Mouse (Mus musculus): ENCODE results near the gene Cd276.

Gene Cd276

DNA sequence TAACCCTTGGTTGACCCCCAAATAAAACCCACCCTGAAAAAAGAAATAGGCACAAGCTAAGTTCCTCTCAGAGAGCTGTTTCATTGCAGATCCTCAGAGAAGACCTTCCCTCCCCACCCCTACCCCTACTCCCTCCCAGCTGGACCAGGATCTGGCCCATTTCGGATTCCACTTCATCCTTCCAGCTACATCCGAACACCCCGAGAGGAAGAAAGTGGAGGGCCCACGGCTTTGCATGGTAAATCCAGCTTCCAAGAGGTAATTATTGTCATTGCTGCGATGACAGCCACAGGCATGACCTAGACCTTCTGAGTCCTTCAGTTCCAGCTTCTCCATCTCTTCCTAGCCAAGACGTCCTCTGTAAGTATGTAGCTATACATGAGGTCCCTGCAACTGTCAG, 4.3 kb downstream of the Cd276 start:
- DNase-seq, result no peak

DNA sequence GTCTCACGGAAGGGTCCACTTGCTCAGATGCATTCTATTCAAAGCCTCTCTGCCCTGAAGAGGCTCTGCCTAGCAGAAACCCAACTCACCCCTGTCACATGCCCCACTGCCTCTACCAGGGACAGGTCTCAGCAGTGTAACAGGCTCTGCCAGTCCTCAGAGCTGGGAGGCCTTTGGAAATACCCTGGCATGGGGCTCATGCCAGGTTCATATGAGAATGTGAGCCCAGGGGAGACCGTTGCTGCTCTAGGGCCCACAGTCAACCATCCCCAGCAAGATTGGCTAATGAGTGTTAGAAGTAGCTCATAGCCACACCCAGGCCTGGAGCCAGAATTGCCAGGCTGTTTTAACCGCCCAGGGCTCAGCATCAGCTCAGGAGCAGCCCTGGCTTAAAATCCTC, 5.5 kb downstream of the Cd276 start:
- peak; percentile 46 to 56 for DNase-seq

GRCm38 (mm10) chr9:58548897-58549296, 6.3 kb downstream of the Cd276 start:
- no peak for DNase-seq

- peak; percentile 82 to 85 for DNase-seq
Observed at GRCm38 (mm10) chr9:58546630-58547360, 8.4 kb downstream of the Cd276 start.

GRCm38 (mm10) chr9:58545428-58545827, 9.8 kb downstream of the Cd276 start:
- no peak for DNase-seq

DNA sequence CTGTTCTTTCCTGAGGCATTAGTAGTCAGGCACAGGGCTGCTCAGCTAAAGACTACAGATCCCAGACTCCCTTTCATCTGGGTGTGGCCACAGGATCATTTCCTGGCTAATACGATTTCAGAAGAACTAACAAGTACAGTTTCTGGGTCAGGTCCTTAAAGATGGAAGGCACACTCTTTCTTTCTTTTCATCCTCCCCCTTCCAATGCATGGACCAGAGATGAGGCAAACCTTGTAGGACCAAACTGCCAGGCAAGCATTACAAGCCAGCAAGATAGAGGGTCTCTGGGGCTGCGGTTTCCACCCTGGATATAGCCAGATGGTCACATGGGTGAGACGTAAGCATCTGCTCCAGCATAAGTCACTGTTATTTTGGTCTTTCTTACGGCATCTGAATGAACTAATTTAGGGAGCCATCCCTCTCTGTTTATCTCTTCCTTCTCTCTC, 10.3 kb downstream of the Cd276 start:
- DNase-seq, result peak in 1 of 2 experiments; percentile 50

DNA sequence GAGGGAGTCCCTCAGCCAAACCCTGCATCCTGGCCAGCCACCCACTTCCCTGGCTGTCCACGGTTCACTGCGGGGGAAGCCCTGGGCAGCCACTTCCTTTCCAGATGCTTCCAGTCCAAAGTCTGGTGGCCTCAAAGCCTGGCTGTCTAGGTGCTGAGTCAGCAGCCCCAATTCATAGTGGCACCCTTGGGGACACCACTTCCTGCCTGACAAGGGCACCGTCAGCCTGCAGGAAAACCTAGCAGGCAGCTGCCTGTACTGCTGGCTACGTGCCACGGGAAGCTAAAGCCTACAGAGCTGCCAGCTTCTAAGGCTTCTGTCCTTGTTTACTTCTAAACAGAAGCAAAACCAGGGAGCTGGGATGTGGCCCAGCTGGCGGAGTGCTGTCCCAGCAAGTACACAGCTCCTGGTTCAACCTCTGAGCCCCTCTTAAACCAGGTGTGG, 13.3 kb downstream of the Cd276 start:
- peak; percentile 67 to 81 for DNase-seq

DNA sequence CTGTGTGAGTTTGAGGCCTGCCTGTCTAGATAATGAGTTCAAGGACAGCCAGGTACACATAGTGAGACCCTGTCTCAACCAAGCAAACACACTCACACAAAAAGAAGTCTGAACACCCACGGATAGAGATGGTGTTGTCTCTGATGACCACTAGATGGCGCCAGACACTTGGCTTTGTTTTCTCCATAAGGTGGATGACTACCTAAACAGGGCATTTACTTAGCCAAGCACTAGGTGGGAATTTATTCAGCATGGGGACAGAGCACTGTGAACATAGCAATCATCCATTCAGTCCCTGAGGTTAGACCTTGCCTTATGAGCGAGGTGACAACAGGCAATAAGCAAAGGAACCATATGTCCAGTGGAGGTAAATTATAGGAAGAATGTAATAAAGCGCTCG, 15.4 kb downstream of the Cd276 start:
- peak; percentile 80 to 82 for DNase-seq

DNA sequence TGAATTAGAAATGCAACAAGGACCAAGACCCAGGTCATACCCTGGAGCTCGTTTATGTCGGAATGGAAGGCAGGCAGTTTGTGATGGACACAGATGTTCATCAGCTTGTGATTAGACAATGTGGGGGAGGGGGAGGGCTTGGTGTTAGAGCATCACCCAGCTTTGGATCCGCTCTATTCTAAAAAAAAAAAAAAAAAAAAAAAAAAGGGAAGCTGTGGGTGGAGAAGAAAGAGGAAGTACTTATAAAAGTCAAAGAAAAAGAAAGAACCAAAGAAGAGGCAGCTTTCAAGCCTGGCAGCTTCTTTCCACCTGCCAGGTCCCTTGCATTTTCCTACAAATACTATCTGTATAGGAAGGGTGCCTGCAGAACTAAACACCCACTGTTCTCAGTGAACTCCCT, 17.5 kb downstream of the Cd276 start:
- no peak for DNase-seq

GRCm38 (mm10) chr9:58535447-58536134, 19.6 kb downstream of the Cd276 start:
- peak; percentile 61 to 62 for DNase-seq

- DNase-seq, result peak; percentile 78 to 84
Observed at GRCm38 (mm10) chr9:58534766-58535165, 20.5 kb downstream of the Cd276 start.

GRCm38 (mm10) chr9:58533322-58533721, 21.9 kb downstream of the Cd276 start:
- DNase-seq, result peak; percentile 82 to 83

DNA sequence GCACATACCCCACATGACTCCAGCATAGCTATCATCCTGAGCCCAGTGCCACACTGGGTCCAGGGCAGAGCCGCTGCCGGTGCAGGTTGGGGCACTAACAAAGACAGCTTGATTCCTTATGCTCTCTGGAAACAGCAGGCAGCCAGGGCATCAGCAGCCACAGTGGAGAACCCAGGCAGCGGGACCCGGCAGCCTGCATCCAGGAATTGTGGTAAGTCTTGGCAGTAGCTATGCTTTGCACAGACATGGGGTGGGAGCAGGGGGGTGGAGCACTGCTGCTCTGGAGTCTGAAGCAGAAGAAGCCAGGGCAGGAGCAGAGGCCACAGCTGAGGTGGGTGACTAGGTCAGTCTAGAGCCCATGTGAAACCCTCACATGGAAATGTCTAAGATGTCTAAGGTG, 23.0 kb downstream of the Cd276 start:
- peak in 1 of 2 experiments; percentile 45 for DNase-seq

DNA sequence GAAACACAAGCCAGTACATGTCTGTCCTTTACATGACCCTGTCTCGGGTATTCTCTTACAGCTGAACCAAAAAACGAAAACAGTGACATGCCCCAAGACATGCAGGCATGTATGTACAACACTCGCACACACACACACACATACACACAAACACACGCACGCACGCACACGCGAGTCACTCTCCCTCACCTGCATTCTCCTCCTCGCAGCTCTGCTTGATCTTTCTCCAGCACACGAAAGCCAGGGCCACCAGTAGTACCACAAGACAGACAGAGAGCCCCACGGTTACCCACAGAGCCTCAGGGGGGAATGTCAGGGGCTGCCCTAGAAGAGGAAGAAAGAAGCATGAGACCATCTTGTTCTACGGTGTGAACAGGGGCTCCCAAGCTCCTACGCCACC, 24.8 kb downstream of the Cd276 start:
- DNase-seq, result no peak

GRCm38 (mm10) chr9:58527841-58528240, 27.4 kb downstream of the Cd276 start:
- no peak for DNase-seq

DNA sequence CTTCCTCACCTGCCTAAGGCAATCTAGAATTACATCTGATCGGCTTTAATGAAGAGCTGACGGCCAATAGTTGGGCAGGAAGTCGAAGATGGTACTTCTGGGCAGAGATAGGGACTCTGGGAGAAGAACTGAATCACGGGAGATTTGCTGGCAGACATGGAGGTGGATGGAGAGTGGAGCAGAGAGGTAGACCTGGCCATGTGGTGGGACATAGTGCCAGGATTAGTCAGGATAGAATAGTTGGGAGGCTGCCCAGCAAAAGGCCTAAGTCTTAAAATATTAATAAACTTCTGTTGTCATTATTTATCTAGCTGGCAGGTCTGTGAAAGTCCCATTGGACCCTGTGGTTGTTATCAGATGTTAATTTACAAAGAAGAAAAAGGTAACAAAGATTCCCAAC, 30.1 kb downstream of the Cd276 start:
- peak in 1 of 2 experiments; percentile 42 for DNase-seq

DNA sequence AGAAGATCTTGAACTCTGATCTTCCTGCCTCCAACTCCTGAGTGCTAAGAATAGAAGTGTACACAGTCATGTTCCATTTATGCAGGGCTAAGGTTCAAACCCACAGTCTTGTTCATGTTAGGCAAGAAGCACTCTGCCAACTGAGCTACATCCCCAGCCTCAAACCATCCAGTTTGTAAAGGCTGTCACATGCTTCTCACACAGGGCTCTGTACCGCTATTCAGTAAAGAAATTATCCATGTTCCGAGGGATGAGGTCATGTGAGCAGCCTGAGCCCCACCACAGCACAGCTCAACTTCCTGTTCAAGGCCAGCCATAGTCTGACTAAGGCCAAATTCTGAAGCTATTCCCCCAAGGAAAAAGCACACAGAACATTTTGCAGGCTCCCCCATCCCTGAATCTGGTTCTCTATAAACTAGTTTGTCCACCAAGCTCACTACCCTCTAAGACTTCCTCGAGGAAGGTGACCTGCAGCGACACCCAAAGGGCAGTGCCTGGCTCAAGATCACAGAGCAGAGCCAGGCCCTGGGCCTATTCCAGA, 33.3 kb downstream of the Cd276 start:
- no peak for DNase-seq

GRCm38 (mm10) chr9:58520816-58521581, 34.2 kb downstream of the Cd276 start:
- DNase-seq, result peak; percentile 81 to 82

DNA sequence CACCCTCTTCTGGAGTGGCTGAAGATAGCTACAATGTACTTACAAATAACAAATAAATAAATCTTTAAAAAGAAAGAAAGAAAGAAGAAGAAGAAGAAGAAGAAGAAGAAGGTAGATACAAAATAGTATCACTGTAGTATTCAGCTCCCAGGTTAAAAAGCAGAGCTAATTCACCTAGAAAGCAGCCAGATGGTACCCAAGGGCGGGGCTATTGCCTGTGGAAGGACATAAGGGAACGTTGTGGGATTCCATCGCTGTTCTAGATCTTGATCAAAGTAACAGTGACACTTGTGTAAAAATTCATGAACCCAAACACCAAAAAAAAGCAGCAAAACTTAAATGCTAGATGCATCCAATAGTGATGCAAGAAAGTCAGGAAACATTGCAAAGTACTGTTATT, 35.3 kb downstream of the Cd276 start:
- peak; percentile 46 to 53 for DNase-seq

GRCm38 (mm10) chr9:58517866-58518750, 37.1 kb downstream of the Cd276 start:
- DNase-seq, result no peak

- DNase-seq, result peak; percentile 30 to 52
Observed at GRCm38 (mm10) chr9:58516480-58516879, 38.8 kb downstream of the Cd276 start.

- no peak for DNase-seq
Observed at GRCm38 (mm10) chr9:58513749-58514148, 41.5 kb downstream of the Cd276 start.
